Mouse (Mus musculus): ENCODE data around the gene Uqcr11. TPM values are rescaled to one million over a fixed set of nuclear protein-coding genes. Genes with fewer than 3 reads are reported as not detected.
A peak's percentile ranks its signal among the peaks of the same experiment; 100 is the strongest.

The Uqcr11 gene
- polyA plus RNA-seq, 1 experiment from 2014 or later: 479 TPM

DNA sequence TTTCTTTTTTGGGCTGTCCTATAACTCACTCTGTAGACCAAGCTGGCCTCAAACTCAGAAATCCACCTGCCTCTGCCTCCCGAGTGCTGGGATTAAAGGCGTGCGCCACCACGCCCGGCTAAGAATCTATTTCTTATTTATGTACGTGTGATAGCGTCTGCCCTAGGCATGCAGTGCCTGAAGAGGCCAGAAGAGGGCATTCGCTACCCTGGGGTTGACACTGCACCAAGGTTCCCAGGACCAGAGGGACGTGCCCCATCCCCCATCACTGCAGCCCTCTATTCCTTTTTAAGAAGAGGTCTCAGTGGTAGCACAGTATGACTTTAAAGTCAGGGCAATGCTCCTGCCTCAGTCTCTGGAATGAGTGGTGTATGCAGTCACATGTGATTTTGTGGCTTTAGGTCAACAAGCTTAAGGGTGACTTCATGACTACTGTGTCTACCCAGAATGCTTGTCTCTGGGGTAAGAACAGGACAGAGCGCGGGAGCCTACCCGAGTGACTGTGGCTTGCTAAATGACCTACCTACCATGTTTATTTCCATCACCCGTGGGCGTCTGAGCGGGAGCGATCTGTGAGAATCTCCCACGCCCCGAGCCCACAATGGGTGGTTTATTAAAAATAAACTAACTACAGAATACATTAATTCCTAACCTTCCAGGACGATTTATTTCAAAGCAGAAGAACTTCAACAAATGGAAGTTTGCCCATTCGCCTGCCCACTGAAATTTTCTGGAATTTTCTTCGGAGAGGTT lies 36.5 kb downstream of the Uqcr11 start:
- Histone ChIP-seq H3K27ac (no peak overlapping the region), H3K36me3 (no peaks in the 10 kb centered on the region), H3K4me2 (no peak overlapping the region), H3K9ac (no peak overlapping the region), H3K27me3 (peaks cover 7% of the 10 kb centered on the region; the same call in 1 of the 2 replicates), H3K4me1 (peaks cover 12% of the 10 kb centered on the region), H3K4me3 (no peak overlapping the region), H3K9me3 (peaks cover 4% of the 10 kb centered on the region; the same call in 1 of the 2 replicates)
- WGBS: 81% methylated on average over 21 of the region's 21 CpGs
- ATAC-seq (ENCODE audit: insufficient number of reproducible peaks, insufficient read depth, low FRiP score, low TSS enrichment, low read depth): no peak

DNA sequence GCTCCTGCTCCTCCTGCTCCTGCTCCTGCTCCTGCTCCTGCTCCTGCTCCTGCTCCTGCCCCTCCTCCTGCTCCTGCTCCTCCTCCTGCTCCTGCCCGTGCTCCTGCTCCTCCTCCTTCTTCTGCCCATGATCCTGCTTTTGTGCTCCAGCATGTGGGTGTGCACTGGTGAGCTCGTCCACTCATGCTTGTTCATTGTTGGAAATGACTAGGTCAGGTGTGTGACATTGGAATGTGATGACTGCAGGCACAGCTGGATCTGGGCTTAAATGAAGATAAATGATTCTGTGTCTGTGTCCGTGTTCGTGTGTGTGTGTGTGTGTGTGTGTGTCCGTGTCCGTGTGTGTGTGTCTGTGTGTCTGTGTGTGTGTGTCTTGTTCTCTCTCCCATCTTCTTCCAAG lies 38.2 kb downstream of the Uqcr11 start:
- no peak overlapping the region for H3K27ac ChIP-seq
- peaks cover 12% of the 10 kb centered on the region for H3K4me1 ChIP-seq
- WGBS: 85% methylated on average over 6 of the region's 6 CpGs
- H3K9me3 ChIP-seq: peaks cover 4% of the 10 kb centered on the region; the same call in 1 of the 2 replicates
- no peak overlapping the region for H3K4me3 ChIP-seq
- peaks cover 23% of the 10 kb centered on the region for H3K27me3 ChIP-seq
- no peak overlapping the region for H3K9ac ChIP-seq
- ATAC-seq (ENCODE audit: insufficient number of reproducible peaks, insufficient read depth, low FRiP score, low TSS enrichment, low read depth): no peak
- H3K4me2 ChIP-seq: no peak overlapping the region
- no peaks in the 10 kb centered on the region for H3K36me3 ChIP-seq

DNA sequence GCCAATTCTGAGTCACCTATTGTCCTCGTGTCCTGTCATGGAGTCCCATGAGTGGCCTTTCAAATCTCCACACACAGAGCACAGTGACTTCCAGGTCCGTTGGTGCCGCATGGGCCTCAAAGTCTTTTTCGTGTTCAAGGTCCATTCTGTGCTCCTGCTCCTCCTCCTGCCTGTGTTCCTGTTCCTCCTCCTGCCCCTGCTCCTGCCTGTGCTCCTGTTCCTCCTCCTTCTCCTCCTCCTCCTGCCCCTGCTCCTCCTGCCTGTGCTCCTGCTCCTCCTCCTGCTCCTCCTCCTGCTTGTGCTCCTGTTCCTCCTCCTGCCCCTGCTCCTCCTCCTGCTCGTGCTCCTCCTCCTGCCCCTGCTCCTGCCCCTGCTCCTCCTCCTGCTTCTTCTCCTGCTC lies 38.7 kb downstream of the Uqcr11 start:
- H3K9me3 ChIP-seq: peaks cover 4% of the 10 kb centered on the region; the same call in 1 of the 2 replicates
- no peak overlapping the region for H3K4me3 ChIP-seq
- WGBS: 65% methylated on average over 5 of the region's 5 CpGs
- no peak overlapping the region for H3K4me2 ChIP-seq
- H3K9ac ChIP-seq: no peak overlapping the region
- H3K36me3 ChIP-seq: no peaks in the 10 kb centered on the region
- no peak for ATAC-seq (ENCODE audit: insufficient number of reproducible peaks, insufficient read depth, low FRiP score, low TSS enrichment, low read depth)
- H3K27ac ChIP-seq: no peak overlapping the region
- H3K4me1 ChIP-seq: peaks cover 12% of the 10 kb centered on the region
- peaks cover 24% of the 10 kb centered on the region for H3K27me3 ChIP-seq

DNA sequence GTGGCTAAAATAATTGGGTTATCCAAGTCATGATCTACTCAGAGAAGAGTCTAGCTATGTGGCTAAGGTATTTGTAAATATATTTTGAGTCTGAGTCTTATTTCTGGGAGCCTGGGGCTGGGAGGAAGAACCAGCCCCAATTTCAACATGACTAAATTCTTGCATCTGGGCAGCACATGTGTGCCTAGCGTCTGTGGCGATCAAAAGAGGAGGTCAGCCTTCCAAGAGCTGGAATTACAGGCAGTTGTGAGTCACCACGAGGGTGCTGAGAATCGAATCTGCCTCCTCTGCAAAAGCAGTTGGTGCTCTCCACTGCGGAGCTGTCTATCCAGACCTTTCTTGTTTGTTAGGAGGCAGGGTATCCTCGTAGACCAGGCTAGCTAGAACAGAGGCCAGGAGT lies 40.9 kb downstream of the Uqcr11 start:
- Histone ChIP-seq H3K27me3 (peaks cover 34% of the 10 kb centered on the region), H3K9me3 (peaks cover 4% of the 10 kb centered on the region; the same call in 1 of the 2 replicates), H3K4me3 (no peak overlapping the region), H3K36me3 (no peaks in the 10 kb centered on the region), H3K4me1 (no peaks in the 10 kb centered on the region), H3K4me2 (no peak overlapping the region), H3K9ac (no peak overlapping the region), H3K27ac (no peak overlapping the region)
- ATAC-seq (ENCODE audit: insufficient number of reproducible peaks, insufficient read depth, low FRiP score, low TSS enrichment, low read depth): no peak
- 55% methylated on average over 6 of the region's 6 CpGs for WGBS

DNA sequence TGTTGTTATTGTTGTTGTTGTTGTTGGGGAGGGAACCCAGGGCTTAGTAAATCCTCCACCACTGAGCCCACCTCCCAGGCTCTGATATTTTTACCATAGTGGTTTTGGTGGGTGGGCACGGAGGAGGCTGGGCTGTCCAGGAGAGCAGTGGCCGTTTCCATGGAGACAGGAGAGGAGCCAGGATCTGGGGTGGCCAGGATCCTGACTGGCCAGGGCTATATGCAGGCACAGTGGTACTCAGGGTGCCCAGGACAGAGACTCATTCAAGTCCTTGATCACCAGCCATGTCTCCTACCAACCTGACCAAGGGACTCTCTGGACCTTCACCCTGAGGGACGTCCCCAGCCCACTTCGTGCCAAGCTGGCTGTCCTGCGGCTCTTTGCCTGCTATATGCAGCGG lies 42.9 kb downstream of the Uqcr11 start:
- Histone ChIP-seq H3K9ac (0 out of 2 replicates have a peak overlapping the region, but pooled peaks have one; percentile 2), H3K4me2 (no peak overlapping the region), H3K4me1 (no peaks in the 10 kb centered on the region), H3K36me3 (no peaks in the 10 kb centered on the region), H3K9me3 (peaks cover 4% of the 10 kb centered on the region; the same call in 1 of the 2 replicates), H3K27ac (no peak overlapping the region), H3K27me3 (peaks cover 54% of the 10 kb centered on the region), H3K4me3 (no peak overlapping the region)
- no peak for ATAC-seq (ENCODE audit: insufficient number of reproducible peaks, insufficient read depth, low FRiP score, low TSS enrichment, low read depth)
- WGBS: 34% methylated on average over 6 of the region's 6 CpGs

DNA sequence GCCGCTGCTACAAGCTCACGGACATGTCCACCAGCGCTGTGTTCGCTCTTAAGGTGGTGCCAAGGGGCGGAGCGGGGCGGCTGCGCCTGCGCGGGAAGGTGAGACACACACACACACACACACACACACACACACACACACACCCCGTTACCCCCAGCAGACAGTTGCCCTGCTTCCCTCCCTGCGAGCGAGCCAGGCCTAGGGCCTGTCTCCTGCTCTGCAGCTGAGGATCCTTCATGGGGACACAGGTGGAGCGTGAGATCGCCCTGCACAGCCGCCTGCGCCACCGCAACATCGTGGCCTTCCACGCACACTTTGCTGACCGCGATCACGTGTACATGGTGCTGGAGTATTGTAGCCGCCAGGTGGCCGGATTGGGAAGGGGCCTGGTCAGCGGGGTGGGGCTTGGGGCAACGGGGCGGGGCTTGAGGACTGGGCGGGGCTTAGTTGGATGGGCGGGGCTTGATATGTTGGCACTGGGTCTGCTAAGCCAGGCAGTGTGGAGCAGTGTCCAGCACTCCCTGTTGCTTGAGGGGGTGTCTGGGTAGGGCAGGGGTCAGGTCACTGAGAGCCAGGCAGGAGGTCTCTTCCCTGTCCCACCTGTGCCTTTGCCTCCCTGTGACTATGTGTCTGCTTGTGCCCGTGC lies 48.5 kb downstream of the Uqcr11 start:
- H3K4me2 ChIP-seq: peak overlapping the region; percentile 54
- no peaks in the 10 kb centered on the region for H3K9me3 ChIP-seq
- H3K27me3 ChIP-seq: peaks cover 87% of the 10 kb centered on the region
- peak overlapping the region; percentile 29 for H3K4me3 ChIP-seq
- no peak for ATAC-seq (ENCODE audit: insufficient number of reproducible peaks, insufficient read depth, low FRiP score, low TSS enrichment, low read depth)
- WGBS: 9% methylated on average over 31 of the region's 31 CpGs
- peaks cover 30% of the 10 kb centered on the region for H3K4me1 ChIP-seq
- H3K36me3 ChIP-seq: no peaks in the 10 kb centered on the region
- no peak overlapping the region for H3K27ac ChIP-seq
- 0 out of 2 replicates have a peak overlapping the region, but pooled peaks have one; percentile 17 for H3K9ac ChIP-seq

DNA sequence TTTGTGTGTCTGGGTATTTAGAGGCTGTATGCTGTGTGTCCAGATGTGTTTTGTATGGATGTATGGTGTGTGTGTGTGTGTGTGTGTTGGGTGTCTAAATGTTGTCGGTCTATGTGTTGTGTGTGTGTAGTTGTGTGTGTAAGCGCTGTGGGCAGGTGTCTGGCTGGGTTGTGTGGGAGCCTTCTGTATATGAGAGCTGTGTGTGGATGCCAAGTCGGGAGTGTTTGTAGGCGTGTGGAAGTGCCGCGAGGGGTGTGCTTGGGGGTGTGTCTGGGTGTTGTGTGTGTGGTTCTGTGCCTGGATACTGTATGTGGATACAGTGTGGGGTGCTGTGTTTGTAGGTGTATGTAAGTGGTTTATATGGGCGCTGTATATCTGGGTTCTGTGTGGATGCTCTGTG lies 49.3 kb downstream of the Uqcr11 start:
- whole genome bisulfite sequencing: 33% methylated on average over 7 of the region's 7 CpGs
- Histone ChIP-seq H3K9ac (no peak overlapping the region), H3K9me3 (no peaks in the 10 kb centered on the region), H3K36me3 (no peaks in the 10 kb centered on the region), H3K4me3 (peak overlapping the region; percentile 45), H3K27ac (no peak overlapping the region), H3K4me1 (peaks cover 30% of the 10 kb centered on the region), H3K4me2 (peak overlapping the region; percentile 73), H3K27me3 (peaks cover 87% of the 10 kb centered on the region)
- no peak for ATAC-seq (ENCODE audit: insufficient number of reproducible peaks, insufficient read depth, low FRiP score, low TSS enrichment, low read depth)

DNA sequence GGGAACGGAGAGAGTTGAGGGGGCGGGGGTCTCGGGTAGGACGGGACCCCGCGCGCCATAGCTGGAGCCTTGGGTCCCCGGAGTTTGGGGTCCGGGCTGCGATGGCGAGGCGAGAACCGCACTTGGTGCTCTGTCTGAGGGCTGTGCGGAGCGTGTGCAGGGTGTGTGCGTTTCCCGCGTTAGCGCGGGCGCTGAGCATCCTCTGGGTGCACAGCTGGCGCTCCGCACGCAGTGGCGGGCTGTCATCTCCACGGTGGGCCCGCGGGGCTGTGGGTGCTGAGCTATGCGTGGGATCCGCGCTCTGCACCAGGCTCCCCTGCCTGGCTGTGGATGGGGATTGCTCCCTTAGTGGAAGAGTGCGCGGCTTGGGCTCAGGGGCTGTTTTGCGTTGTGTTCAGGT lies 49.9 kb downstream of the Uqcr11 start:
- Histone ChIP-seq H3K4me2 (peak overlapping the region; percentile 73), H3K27me3 (peaks cover 93% of the 10 kb centered on the region), H3K4me1 (peaks cover 30% of the 10 kb centered on the region), H3K9ac (peak overlapping the region; percentile 44; the same call in 1 of the 2 replicates), H3K4me3 (peak overlapping the region; percentile 45), H3K27ac (no peak overlapping the region), H3K9me3 (no peaks in the 10 kb centered on the region), H3K36me3 (no peaks in the 10 kb centered on the region)
- no peak for ATAC-seq (ENCODE audit: insufficient number of reproducible peaks, insufficient read depth, low FRiP score, low TSS enrichment, low read depth)
- WGBS: 3% methylated on average over 34 of the region's 34 CpGs

DNA sequence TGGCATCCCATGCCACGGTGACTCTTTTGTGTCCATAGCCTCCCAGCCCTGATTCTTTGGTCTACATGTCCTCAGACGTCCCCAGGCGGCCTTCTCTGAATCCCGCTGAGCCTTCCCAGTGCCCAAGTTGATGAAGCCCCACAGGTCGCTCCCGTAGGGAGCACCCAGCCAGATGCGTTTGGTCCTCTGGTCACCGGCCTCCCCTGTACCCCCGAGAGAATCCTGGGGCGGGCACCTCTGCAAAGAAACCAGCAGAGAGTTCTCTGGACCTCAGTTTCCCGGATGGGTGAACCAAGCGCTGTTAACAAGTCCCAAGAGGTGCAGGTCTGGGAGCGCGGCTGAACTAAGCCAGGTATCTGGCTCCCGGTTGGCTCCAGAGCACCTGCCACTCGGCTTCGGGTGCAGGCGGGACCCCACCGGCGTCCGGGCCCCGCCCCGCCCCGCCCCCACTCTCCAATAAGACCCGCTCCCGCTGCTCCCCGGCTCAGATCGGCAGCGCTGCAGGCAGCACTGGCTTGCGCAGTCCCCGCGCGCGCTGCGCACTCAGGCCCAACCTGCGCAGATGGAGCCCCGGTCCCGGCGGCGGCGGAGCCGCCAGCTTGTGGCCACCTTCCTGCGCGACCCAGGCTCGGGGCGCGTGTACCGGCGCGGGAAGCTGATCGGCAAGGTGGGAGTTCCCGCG lies 50.5 kb downstream of the Uqcr11 start, which contains the start of gene Plk5:
Gene Plk5, plus strand, starts transcription at position 459 of the 682 bp plus-strand sequence.
- peak within 1 kb of the TSS; percentile 45 for H3K4me3 ChIP-seq
- H3K27me3 ChIP-seq: peaks cover 99% of the 10 kb centered on the region
- WGBS: 1% methylated on average over 51 of the region's 53 CpGs
- H3K36me3 ChIP-seq: no peaks in the 10 kb centered on the region
- H3K9me3 ChIP-seq: no peaks in the 10 kb centered on the region
- H3K4me2 ChIP-seq: peak within 1 kb of the TSS; percentile 73
- ATAC-seq (ENCODE audit: insufficient number of reproducible peaks, insufficient read depth, low FRiP score, low TSS enrichment, low read depth): no peak
- no peak within 1 kb of the TSS for H3K27ac ChIP-seq
- H3K4me1 ChIP-seq: peaks cover 30% of the 10 kb centered on the region
- peak within 1 kb of the TSS; percentile 44; the same call in 1 of the 2 replicates for H3K9ac ChIP-seq

DNA sequence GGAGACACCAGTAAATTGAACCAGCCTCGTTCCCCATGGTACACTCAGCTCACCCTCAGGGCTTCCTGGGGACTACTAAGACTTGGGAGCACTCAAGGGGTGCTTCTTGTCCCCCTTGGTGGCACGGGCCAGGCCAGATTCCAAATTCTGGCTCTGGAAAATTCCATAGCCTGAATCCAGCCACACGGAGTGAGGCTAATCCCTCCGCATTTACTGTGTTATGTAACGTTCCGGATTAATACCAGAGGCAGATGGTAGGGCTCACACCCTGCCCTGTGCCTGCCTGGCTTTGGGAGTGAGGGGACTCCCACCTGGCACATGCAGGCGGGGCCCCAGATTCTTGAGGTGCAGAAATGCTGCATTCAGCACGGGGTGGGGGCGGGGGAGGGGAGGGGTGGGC lies 51.2 kb downstream of the Uqcr11 start:
- WGBS: 9% methylated on average over 9 of the region's 9 CpGs

More for the DNA sequence above, 51.2 kb downstream of the Uqcr11 start:
- H3K9me3 ChIP-seq: no peaks in the 10 kb centered on the region
- H3K27ac ChIP-seq: no peak overlapping the region
- peaks cover 33% of the 10 kb centered on the region for H3K4me1 ChIP-seq
- H3K4me2 ChIP-seq: no peak overlapping the region
- no peak overlapping the region for H3K4me3 ChIP-seq
- peaks cover 100% of the 10 kb centered on the region for H3K27me3 ChIP-seq
- no peak for ATAC-seq (ENCODE audit: insufficient number of reproducible peaks, insufficient read depth, low FRiP score, low TSS enrichment, low read depth)
- no peaks in the 10 kb centered on the region for H3K36me3 ChIP-seq
- no peak overlapping the region for H3K9ac ChIP-seq

Data from embryonic facial prominence, embryonic 13.5 days (tissue).